Mouse (Mus musculus) lung, embryonic 14.5 days (tissue): ENCODE measurements around the gene Vcpkmt. TPM values are rescaled to one million over a fixed set of nuclear protein-coding genes. Genes with fewer than 3 reads are reported as not detected.

ENCODE experiments used
- ATAC-seq: fragments of 200-750 bp; cut with Nextera tagmentation; 2 replicates; pipeline ENCODE4 v1.8.0; 2017; ENCODE audit warnings: mild to moderate bottlenecking, moderate TSS enrichment, moderate library complexity; ENCODE audit not compliant: insufficient read depth
- DNase-seq: peaks from one replicate; pipeline ENCODE4 v3.0.0-alpha.2; 2015
- H3K27ac ChIP-seq: fragments of 300-500 bp; sonication (generic); 2 replicates; pipeline ENCODE4 v1.5.1; 2014; ENCODE audit warnings: low read depth, mild to moderate bottlenecking, moderate library complexity
- H3K27me3 ChIP-seq: fragments of 300-500 bp; sonication (generic); 2 replicates; pipeline ENCODE4 v1.6.1; 2014; ENCODE audit warnings: low read length, control low read depth; ENCODE audit not compliant: insufficient read depth
- H3K36me3 ChIP-seq: fragments of 300-500 bp; sonication (generic); 2 replicates; pipeline ENCODE4 v1.6.1; 2014; ENCODE audit warnings: control low read depth; ENCODE audit not compliant: insufficient read depth
- H3K4me1 ChIP-seq: fragments of 300-500 bp; sonication (generic); 2 replicates; pipeline ENCODE4 v1.6.1; 2014; ENCODE audit warnings: antibody characterized with exemption, control low read depth; ENCODE audit not compliant: insufficient read depth
- H3K4me2 ChIP-seq: fragments of 300-500 bp; sonication (generic); 2 replicates; pipeline ENCODE4 v1.6.1; 2014; ENCODE audit warnings: mild to moderate bottlenecking
- H3K4me3 ChIP-seq: fragments of 300-500 bp; sonication (generic); 2 replicates; pipeline ENCODE4 v1.5.1; 2014; ENCODE audit warnings: low read depth, low read length
- H3K9ac ChIP-seq: fragments of 300-500 bp; sonication (generic); 2 replicates; pipeline ENCODE4 v1.6.1; 2014
- H3K9me3 ChIP-seq: fragments of 300-500 bp; sonication (generic); 2 replicates; pipeline ENCODE4 v1.6.1; 2016; ENCODE audit warnings: low read depth, low read length, control low read depth
- CTCF ChIP-seq: IDR thresholded peaks from 2 replicates; pipeline ENCODE4 v1.5.1; 2016; ENCODE audit warnings: antibody characterized with exemption, low read depth
- WGBS: fragments of 180-500 bp; shearing (Covaris S2); extraction: QIAGEN DNeasy Blood & Tissue Kit; methylation state at CpG from one replicate; pipeline ENCODE4 v1.1.7; 2014; 5-methylcytosine and 5-hydroxymethylcytosine counted together
- polyA plus RNA-seq: library from polyadenylated mRNA; unstranded; fragments of >200 nt; fragmentation: Nextera tagmentation; extraction: Ambion mirVana; gene quantifications from 2 replicates; pipeline ENCODE4 v1.2.1, GENCODE M21; 2014

Gene Vcpkmt
- polyA plus RNA-seq, 1 experiment from 2014 or later, result 26.5 TPM

DNA sequence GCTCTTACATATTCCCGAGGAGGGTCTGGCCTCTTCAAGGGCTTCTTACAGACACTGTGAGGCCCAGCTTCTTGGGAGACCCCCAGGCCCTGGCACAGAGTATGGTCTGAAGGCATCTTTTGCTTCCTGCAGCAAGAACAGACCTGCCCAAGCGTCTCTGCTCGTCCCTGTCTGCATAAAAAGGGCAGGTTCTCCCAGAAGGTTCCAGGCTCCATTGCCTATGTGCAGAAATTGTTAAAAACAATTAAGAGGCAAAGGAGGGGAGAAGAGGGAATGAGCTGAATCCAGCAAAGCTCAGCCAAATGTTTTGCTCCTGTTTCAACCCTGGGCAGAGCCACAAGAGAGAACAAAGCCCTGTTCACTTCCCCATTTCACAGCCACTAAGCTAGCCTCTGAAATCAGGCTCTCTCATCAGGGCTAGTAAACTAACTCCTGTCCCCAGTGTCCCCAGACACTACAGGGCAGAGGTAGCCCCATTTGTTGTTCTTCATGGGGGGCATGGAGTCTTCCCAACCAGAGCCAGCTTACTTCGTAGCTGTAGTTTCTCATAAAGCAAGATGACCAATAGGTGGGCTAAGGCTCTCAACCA lies 44.4 kb downstream of the Vcpkmt start:
- no peak overlapping the region for H3K4me3 ChIP-seq
- peak overlapping the region; percentile 61 for H3K4me2 ChIP-seq
- no peaks in the 10 kb centered on the region for H3K9me3 ChIP-seq
- peak overlapping the region; percentile 14; the same call in 1 of the 2 replicates for H3K9ac ChIP-seq
- H3K27me3 ChIP-seq, result no peaks in the 10 kb centered on the region
- H3K27ac ChIP-seq, result peak overlapping the region; percentile 94
- 49% methylated on average over 4 of the region's 4 CpGs for WGBS
- DNase-seq, result no peak
- H3K4me1 ChIP-seq, result peaks cover 11% of the 10 kb centered on the region
- no peaks in the 10 kb centered on the region for H3K36me3 ChIP-seq
- ATAC-seq, result no peak
- TF ChIP-seq CTCF, result no peak

DNA sequence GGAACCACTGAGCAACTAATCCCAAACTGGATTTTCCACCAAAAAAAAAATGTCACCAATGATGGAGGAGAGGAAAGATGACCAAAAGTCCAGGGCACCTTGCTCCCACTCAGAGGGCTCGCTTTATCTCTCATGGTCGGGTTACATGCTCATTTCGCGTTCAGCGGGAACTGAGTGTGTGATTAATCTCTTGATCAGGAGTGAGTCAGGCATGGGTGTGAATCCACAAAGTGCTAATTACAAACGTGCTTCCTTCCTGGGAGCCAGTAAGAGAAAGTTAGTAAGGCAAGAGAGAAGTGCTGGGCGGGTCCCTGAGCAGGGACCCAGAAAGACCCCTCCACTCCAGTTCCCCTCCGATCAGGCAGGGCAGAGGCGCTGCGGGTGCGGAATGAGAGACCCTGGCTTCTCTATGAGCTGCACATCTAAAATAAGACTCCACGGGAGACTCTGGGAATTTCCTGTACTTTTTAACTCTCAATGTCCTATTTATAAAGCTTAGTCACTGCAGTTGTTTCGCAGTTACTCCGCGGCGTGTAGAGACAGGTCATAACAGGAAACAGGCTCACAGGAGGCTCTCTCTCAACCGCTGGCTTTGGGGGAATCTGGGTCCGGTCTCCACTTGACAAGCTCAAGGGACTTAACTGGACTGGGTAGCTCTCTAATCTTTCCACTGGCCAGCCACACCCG lies 45.0 kb downstream of the Vcpkmt start:
- Histone ChIP-seq H3K27me3 (no peaks in the 10 kb centered on the region), H3K9me3 (no peaks in the 10 kb centered on the region), H3K36me3 (no peaks in the 10 kb centered on the region), H3K4me1 (peaks cover 11% of the 10 kb centered on the region), H3K4me3 (peak overlapping the region; percentile 21), H3K27ac (peak overlapping the region; percentile 94), H3K4me2 (peak overlapping the region; percentile 61), H3K9ac (peak overlapping the region; percentile 14)
- no peak for TF ChIP-seq CTCF
- peak; percentile 68 for DNase-seq
- 19% methylated on average over 19 of the region's 19 CpGs for WGBS
- ATAC-seq, result peak; percentile 42

DNA sequence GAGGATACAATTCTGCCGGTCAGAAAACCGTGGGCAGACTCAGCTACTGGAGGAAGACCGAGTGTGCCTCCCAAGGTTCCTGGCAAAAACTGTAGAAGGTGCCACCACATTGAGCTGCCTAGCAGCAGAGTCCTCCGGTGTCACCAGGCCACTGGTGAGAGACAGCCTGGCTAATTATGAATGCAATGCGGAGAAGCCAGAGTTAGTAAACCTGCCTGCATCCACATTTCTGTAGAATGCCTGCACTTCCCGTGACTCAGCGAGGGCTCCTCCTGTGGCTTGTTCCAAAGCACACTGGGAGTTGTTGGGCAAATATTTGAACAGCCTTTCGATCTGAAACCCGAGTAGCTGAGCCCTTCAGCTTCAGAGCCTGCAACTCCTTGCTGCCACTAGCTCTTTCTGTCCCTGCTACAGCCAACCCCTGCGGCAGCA lies 45.6 kb downstream of the Vcpkmt start:
- TF ChIP-seq CTCF, result 0 out of 2 replicates have a peak, but pooled peaks have one; percentile 10
- H3K9me3 ChIP-seq, result no peaks in the 10 kb centered on the region
- H3K9ac ChIP-seq, result peak overlapping the region; percentile 14
- peak; percentile 80 for ATAC-seq
- peak overlapping the region; percentile 61 for H3K4me2 ChIP-seq
- H3K4me1 ChIP-seq, result peaks cover 11% of the 10 kb centered on the region
- peak overlapping the region; percentile 94 for H3K27ac ChIP-seq
- H3K27me3 ChIP-seq, result no peaks in the 10 kb centered on the region
- H3K36me3 ChIP-seq, result no peaks in the 10 kb centered on the region
- peak overlapping the region; percentile 21; the same call in 1 of the 2 replicates for H3K4me3 ChIP-seq
- 19% methylated on average over 10 of the region's 10 CpGs for WGBS
- peak; percentile 84 for DNase-seq

DNA sequence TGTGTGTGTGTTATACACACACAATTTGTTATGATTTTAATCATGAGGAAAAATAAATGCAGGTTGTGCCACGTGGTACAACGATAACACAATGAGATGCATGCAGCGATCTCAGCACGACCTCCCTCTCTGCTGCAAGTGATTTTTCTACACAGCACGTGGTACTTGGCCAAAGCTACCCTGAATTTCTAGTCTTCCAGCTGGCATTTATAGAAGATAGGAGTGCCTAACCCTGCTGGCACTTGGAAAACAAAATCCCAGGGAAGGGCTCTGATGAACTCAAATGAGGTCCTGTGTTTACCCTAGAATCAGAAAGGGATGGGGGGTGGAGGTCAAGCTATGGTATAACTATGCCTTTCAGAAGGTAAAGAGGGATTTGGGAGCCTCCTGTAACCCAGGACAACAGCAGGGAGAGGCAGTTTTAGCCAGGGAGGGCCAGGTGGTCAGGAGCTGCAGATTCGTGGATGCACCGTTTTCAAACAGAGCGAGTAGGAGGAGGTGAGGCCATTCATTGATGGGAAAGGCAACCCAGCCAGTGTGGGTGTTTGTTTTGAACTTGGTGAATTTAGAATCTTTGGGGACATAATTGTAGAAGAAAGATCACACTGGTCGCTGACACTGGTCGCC lies 46.1 kb downstream of the Vcpkmt start:
- ATAC-seq (0 out of 2 replicates have a peak, but pooled peaks have one; percentile 5), DNase-seq (no peak)
- WGBS, result 56% methylated on average over 10 of the region's 10 CpGs
- Histone ChIP-seq H3K4me1 (peaks cover 11% of the 10 kb centered on the region), H3K9me3 (no peaks in the 10 kb centered on the region), H3K4me2 (peak overlapping the region; percentile 61), H3K36me3 (no peaks in the 10 kb centered on the region), H3K27me3 (no peaks in the 10 kb centered on the region), H3K27ac (peak overlapping the region; percentile 94), H3K9ac (no peak overlapping the region), H3K4me3 (no peak overlapping the region)
- no peak for TF ChIP-seq CTCF

DNA sequence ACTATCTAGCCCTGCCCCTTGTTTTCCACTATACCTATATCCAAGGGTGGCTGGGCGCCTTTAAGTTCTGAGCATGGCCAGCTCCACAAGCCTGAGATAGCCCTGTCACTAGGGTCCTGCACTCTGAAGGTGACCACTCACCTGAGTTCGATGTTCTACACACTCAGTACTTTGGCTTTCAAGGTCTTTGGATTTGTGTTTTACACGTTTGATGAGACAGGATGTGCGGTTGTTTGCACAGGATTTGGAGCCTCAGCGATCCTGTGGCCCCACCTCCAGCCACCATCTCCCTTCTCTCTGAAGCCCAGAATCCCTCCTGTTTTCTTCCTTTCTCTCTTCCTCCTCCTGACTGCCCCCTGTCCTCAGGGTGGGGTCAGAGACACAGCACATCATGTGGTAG lies 49.6 kb downstream of the Vcpkmt start:
- ATAC-seq (no peak), DNase-seq (no peak)
- Histone ChIP-seq H3K4me2 (no peak overlapping the region), H3K36me3 (no peaks in the 10 kb centered on the region), H3K27ac (no peak overlapping the region), H3K4me1 (peaks cover 13% of the 10 kb centered on the region; the same call in 1 of the 2 replicates), H3K9ac (no peak overlapping the region), H3K27me3 (no peaks in the 10 kb centered on the region), H3K4me3 (no peak overlapping the region), H3K9me3 (no peaks in the 10 kb centered on the region)
- 74% methylated on average over 5 of the region's 5 CpGs for WGBS
- TF ChIP-seq CTCF, result no peak

DNA sequence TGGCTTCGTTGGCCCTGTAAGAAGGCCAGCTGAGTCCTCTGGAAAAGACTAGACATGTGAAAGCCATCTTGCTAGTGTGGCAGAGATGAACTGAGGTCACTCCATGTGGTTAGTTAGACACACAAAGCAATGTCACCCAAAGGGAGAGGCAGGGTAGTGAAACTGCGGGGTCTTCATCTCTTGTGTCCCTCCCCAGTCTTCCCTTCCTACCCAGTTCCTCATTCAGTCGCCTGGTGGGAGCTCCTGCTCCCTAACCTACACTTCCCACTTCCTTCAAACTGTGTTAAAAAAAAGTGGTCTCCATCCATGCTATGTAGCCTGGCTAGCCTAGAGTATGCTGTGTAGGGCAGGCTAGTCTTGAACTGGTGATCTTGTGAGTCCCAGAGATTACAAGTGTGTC lies 50.3 kb downstream of the Vcpkmt start:
- DNase-seq (no peak), ATAC-seq (no peak)
- Histone ChIP-seq H3K4me2 (no peak overlapping the region), H3K9me3 (no peaks in the 10 kb centered on the region), H3K27ac (no peak overlapping the region), H3K4me1 (peaks cover 10% of the 10 kb centered on the region; the same call in 1 of the 2 replicates), H3K9ac (no peak overlapping the region), H3K27me3 (no peaks in the 10 kb centered on the region), H3K4me3 (no peak overlapping the region), H3K36me3 (no peaks in the 10 kb centered on the region)
- 81% methylated on average over 3 of the region's 3 CpGs for WGBS
- no peak for TF ChIP-seq CTCF

DNA sequence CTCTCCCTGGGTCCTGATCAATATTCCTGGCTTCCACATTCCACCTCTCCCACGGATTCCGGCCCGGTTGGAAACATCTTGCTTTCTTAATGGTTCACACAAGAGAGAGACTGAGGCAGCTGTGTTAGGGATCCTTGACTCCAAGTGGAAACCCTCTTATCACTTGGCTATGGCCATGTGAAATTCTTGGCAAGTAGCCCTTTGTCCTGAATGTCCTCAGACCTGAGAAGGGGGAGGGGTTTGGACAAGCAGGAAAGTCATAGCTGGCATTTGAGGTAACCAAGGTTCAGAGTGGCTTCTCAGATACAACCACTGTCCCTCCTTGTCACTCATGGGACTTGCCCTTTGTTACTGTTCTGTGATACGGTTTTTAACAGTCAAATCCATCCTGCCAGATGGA lies 50.7 kb downstream of the Vcpkmt start:
- Histone ChIP-seq H3K4me2 (no peak overlapping the region), H3K4me3 (no peak overlapping the region), H3K4me1 (peaks cover 6% of the 10 kb centered on the region; the same call in 1 of the 2 replicates), H3K27ac (no peak overlapping the region), H3K36me3 (no peaks in the 10 kb centered on the region), H3K9me3 (no peaks in the 10 kb centered on the region), H3K9ac (no peak overlapping the region), H3K27me3 (no peaks in the 10 kb centered on the region)
- ATAC-seq (no peak), DNase-seq (no peak)
- no peak for TF ChIP-seq CTCF
- 76% methylated on average over 4 of the region's 4 CpGs for WGBS
